8 mouse cellular contexts compared by ENCODE assay signal in genomic region chr11:63924286-63924930, GRCm38 (mm10). TPM values are rescaled to one million over a fixed set of nuclear protein-coding genes. Genes with fewer than 3 reads are reported as not detected.
A peak's percentile ranks its signal among the peaks of the same experiment; 100 is the strongest.
DNase-seq lines count a peak whose midpoint lies in the region; ATAC-seq and TF ChIP-seq lines count a peak whose summit lies in the region.

No protein-coding gene starts in this region.

- peak overlapping the region; percentile 19; the same call in 1 of the 2 replicates for H3K4me2 ChIP-seq in hindbrain, embryonic 11.5 days (replicated peaks; ENCODE audit: low read depth, low read length)
- no peak overlapping the region; the same call in 1 of the 2 replicates for H3K4me2 ChIP-seq in hindbrain, embryonic 16.5 days (ENCODE audit: low read length)
- peak overlapping the region; percentile 73 for H3K4me2 ChIP-seq in kidney, postnatal 0 days (ENCODE audit: low read length)
- H3K4me2 ChIP-seq in neural tube, embryonic 11.5 days (ENCODE audit: low read depth), result peak overlapping the region; percentile 36; the same call in 1 of the 2 replicates

- no peak overlapping the region for H3K4me3 ChIP-seq in hindbrain, embryonic 11.5 days (ENCODE audit: low read depth, low read length)
- no peak overlapping the region; the same call in 1 of the 2 replicates for H3K4me3 ChIP-seq in hindbrain, embryonic 16.5 days (ENCODE audit: low read length)
- H3K4me3 ChIP-seq in kidney, postnatal 0 days (replicated peaks; ENCODE audit: low read depth, low read length), result peak overlapping the region; percentile 48; the same call in 1 of the 2 replicates
- H3K4me3 ChIP-seq in neural tube, embryonic 11.5 days (ENCODE audit: low read depth, low read length), result 0 out of 2 replicates have a peak overlapping the region, but pooled peaks have one; percentile 26

- no peaks in the 10 kb centered on the region for H3K9me3 ChIP-seq in hindbrain, embryonic 11.5 days (ENCODE audit: control insufficient read depth, low read length)
- no peaks in the 10 kb centered on the region for H3K9me3 ChIP-seq in hindbrain, embryonic 16.5 days (ENCODE audit: control insufficient read depth, low read length)
- H3K9me3 ChIP-seq in kidney, postnatal 0 days (replicated peaks; ENCODE audit: low read length), result no peaks in the 10 kb centered on the region
- H3K9me3 ChIP-seq in neural tube, embryonic 11.5 days (ENCODE audit: control insufficient read depth, low read length), result no peaks in the 10 kb centered on the region

- ATAC-seq in hindbrain, embryonic 11.5 days (ENCODE audit: low FRiP score), result no peak
- ATAC-seq in hindbrain, embryonic 16.5 days, result no peak
- no peak for ATAC-seq in kidney, postnatal 0 days (replicated peaks; ENCODE audit: low FRiP score, low read depth)
- no peak for ATAC-seq in neural tube, embryonic 11.5 days (ENCODE audit: insufficient read depth, low FRiP score, low TSS enrichment)

- no peak overlapping the region for H3K27ac ChIP-seq in hindbrain, embryonic 11.5 days (ENCODE audit: low read depth, low read length)
- H3K27ac ChIP-seq in hindbrain, embryonic 16.5 days (ENCODE audit: low read depth, low read length), result no peak overlapping the region
- H3K27ac ChIP-seq in kidney, postnatal 0 days, result no peak overlapping the region
- H3K27ac ChIP-seq in neural tube, embryonic 11.5 days (ENCODE audit: low read depth, low read length), result no peak overlapping the region

- peaks cover 5% of the 10 kb centered on the region; the same call in 1 of the 2 replicates for H3K4me1 ChIP-seq in hindbrain, embryonic 11.5 days (replicated peaks; ENCODE audit: control insufficient read depth, insufficient read depth, low read length)
- peaks cover 28% of the 10 kb centered on the region for H3K4me1 ChIP-seq in hindbrain, embryonic 16.5 days (ENCODE audit: control insufficient read depth, insufficient read depth, low read depth, low read length)
- H3K4me1 ChIP-seq in kidney, postnatal 0 days (replicated peaks; ENCODE audit: insufficient read depth, low read length), result peaks cover 18% of the 10 kb centered on the region; the same call in 1 of the 2 replicates
- H3K4me1 ChIP-seq in neural tube, embryonic 11.5 days (ENCODE audit: control insufficient read depth, insufficient read depth, low read length), result peaks cover 16% of the 10 kb centered on the region; the same call in 1 of the 2 replicates

- H3K9ac ChIP-seq in hindbrain, embryonic 11.5 days (ENCODE audit: low read depth, low read length), result no peak overlapping the region
- H3K9ac ChIP-seq in hindbrain, embryonic 16.5 days (ENCODE audit: low read depth, low read length), result no peak overlapping the region; the same call in 1 of the 2 replicates
- no peak overlapping the region for H3K9ac ChIP-seq in kidney, postnatal 0 days (ENCODE audit: low read depth, low read length)
- no peak overlapping the region for H3K9ac ChIP-seq in neural tube, embryonic 11.5 days (ENCODE audit: low read length)

- DNase-seq in hindbrain, embryonic 11.5 days (ENCODE audit: low spot score), result peak; percentile 58
- DNase-seq in embryo, embryonic 11 days, result peak; percentile 63
- peak; percentile 21 for DNase-seq in kidney, postnatal 0 days (ENCODE audit: low spot score)
- DNase-seq in neural tube, embryonic 11.5 days (ENCODE audit: low spot score), result peak; percentile 47
- no peak for DNase-seq in spleen, postnatal 4 days (ENCODE audit: low spot score in 2 of 2)
- DNase-seq in Muller cell, postnatal 12 days (ENCODE audit: inconsistent ontology term), result no peak
- no peak for DNase-seq in gastrocnemius, adult 18-20 months (ENCODE audit: low spot score)

- H3K36me3 ChIP-seq in hindbrain, embryonic 11.5 days (ENCODE audit: control insufficient read depth, insufficient read depth, low read length), result no peaks in the 10 kb centered on the region
- no peaks in the 10 kb centered on the region for H3K36me3 ChIP-seq in hindbrain, embryonic 16.5 days (ENCODE audit: control insufficient read depth, insufficient read depth, low read length)
- no peaks in the 10 kb centered on the region for H3K36me3 ChIP-seq in kidney, postnatal 0 days (ENCODE audit: insufficient read depth, low read length)
- no peaks in the 10 kb centered on the region for H3K36me3 ChIP-seq in neural tube, embryonic 11.5 days (ENCODE audit: control insufficient read depth, insufficient read depth, low read length)

- WGBS in hindbrain, embryonic 11.5 days, result 2% methylated on average over 26 of the region's 26 CpGs
- WGBS in hindbrain, embryonic 16.5 days, result 6% methylated on average over 26 of the region's 26 CpGs
- 8% methylated on average over 26 of the region's 26 CpGs for WGBS in kidney, postnatal 0 days
- 4% methylated on average over 26 of the region's 26 CpGs for WGBS in neural tube, embryonic 11.5 days

- no peak for TF ChIP-seq CTCF in kidney, postnatal 0 days (IDR thresholded peaks at IDR 0.05; ENCODE audit: low read depth)

- H3K27me3 ChIP-seq in hindbrain, embryonic 11.5 days (ENCODE audit: control insufficient read depth, insufficient read depth, low read length), result peaks cover 17% of the 10 kb centered on the region
- H3K27me3 ChIP-seq in hindbrain, embryonic 16.5 days (replicated peaks; ENCODE audit: control insufficient read depth, insufficient read depth, low read length), result peaks cover 28% of the 10 kb centered on the region
- H3K27me3 ChIP-seq in kidney, postnatal 0 days (ENCODE audit: insufficient read depth, low read length), result peaks cover 16% of the 10 kb centered on the region; the same call in 1 of the 2 replicates
- H3K27me3 ChIP-seq in neural tube, embryonic 11.5 days (ENCODE audit: control insufficient read depth, insufficient read depth, low read length), result peaks cover 15% of the 10 kb centered on the region

RNA-seq across cellular contexts. Expression of gene Hs3st3b1, which starts 2.3 kb away (rescaled TPM):
- polyA plus RNA-seq in hindbrain, embryonic 11.5 days (2014; fragmentation: Nextera tagmentation; extraction: Ambion mirVana), result 8.9 and 10.8 TPM in 2 replicates
- 4.8 and 5.6 TPM in 2 replicates for polyA plus RNA-seq in hindbrain, embryonic 16.5 days (2015; fragmentation: Nextera tagmentation; extraction: Ambion mirVana)
- 25.7 and 27.1 TPM in 2 replicates for polyA plus RNA-seq in kidney, postnatal 0 days (2015; fragmentation: Nextera tagmentation; extraction: Ambion mirVana)
- polyA plus RNA-seq in neural tube, embryonic 11.5 days (2014; fragmentation: Nextera tagmentation; extraction: Ambion mirVana), result 13.0 and 14.0 TPM in 2 replicates
- under 1 TPM; 0.25 to 0.31 TPM for total RNA-seq in gastrocnemius, adult 18-20 months (2021)

Comparison
In these comparisons a context has a peak if more than half of its experiments do, and no peak if none do; other contexts are left out.
1. DNase-seq: peak in hindbrain, embryonic 11.5 days (single experiment), embryo, embryonic 11 days (single experiment), kidney, postnatal 0 days (single experiment) and neural tube, embryonic 11.5 days (single experiment); none in spleen, postnatal 4 days (0 of 2), Muller cell, postnatal 12 days (single experiment) and gastrocnemius, adult 18-20 months (single experiment).
2. H3K4me3 ChIP-seq: peak in kidney, postnatal 0 days (single experiment) and neural tube, embryonic 11.5 days (single experiment); none in hindbrain, embryonic 11.5 days (single experiment) and hindbrain, embryonic 16.5 days (single experiment).